Mouse (Mus musculus): ENCODE measurements around the gene Cyp2c69.
"Not testable (repeated sequence)": the region's sequence is repeated elsewhere in the genome, so short reads cannot be mapped to it uniquely, and the experiment has no call there.

Gene Cyp2c69

GRCm38 (mm10) chr19:39886699-39887098 lies at the start of gene Cyp2c69:
Gene Cyp2c69 (minus strand): TSS chr19:39886799.
- not testable (repeated sequence) for DNase-seq (ENCODE audit: low read depth, low spot score)

GRCm38 (mm10) chr19:39935396-39935795 lies 48.8 kb upstream of the Cyp2c69 start:
- no peak for DNase-seq (ENCODE audit: low read depth, low spot score)

- DNase-seq (ENCODE audit: low read depth, low spot score): no peak
These were observed 43.4 kb upstream of the Cyp2c69 start for GRCm38 (mm10) chr19:39930032-39930431.

- no peak for DNase-seq (ENCODE audit: low read depth, low spot score)
These were observed 15.1 kb upstream of the Cyp2c69 start for GRCm38 (mm10) chr19:39901656-39902055.

GRCm38 (mm10) chr19:39890079-39890478 lies 3.5 kb upstream of the Cyp2c69 start:
- not testable (repeated sequence) for DNase-seq (ENCODE audit: low read depth, low spot score)

GRCm38 (mm10) chr19:39866133-39866532 lies 20.5 kb downstream of the Cyp2c69 start:
- DNase-seq (ENCODE audit: low read depth, low spot score): no peak

GRCm38 (mm10) chr19:39820931-39821330 lies 65.7 kb downstream of the Cyp2c69 start:
- not testable (repeated sequence) for DNase-seq (ENCODE audit: low read depth, low spot score)

GRCm38 (mm10) chr19:39816400-39816799 lies 70.2 kb downstream of the Cyp2c69 start:
- DNase-seq (ENCODE audit: low read depth, low spot score): not testable (repeated sequence)

GRCm38 (mm10) chr19:39815991-39816390 lies 70.6 kb downstream of the Cyp2c69 start:
- not testable (repeated sequence) for DNase-seq (ENCODE audit: low read depth, low spot score)

- not testable (repeated sequence) for DNase-seq (ENCODE audit: low read depth, low spot score)
These were observed 73.9 kb downstream of the Cyp2c69 start, which contains the start of gene Cyp2c40 for GRCm38 (mm10) chr19:39812714-39813113. Gene Cyp2c40 (minus strand): TSS chr19:39812814.
